Mouse (Mus musculus): ENCODE measurements around the gene Rnf38. TPM values are rescaled to one million over a fixed set of nuclear protein-coding genes. Genes with fewer than 3 reads are reported as not detected.

Gene Rnf38
- polyA plus RNA-seq, 1 experiment, result 133 TPM

- no peak overlapping the region for H3K4me3 ChIP-seq (ENCODE audit: low read depth, low read length)
- H3K27me3 ChIP-seq (ENCODE audit: control insufficient read depth, insufficient read depth, low read length, poor library complexity, severe bottlenecking), result no peaks in the 10 kb centered on the region
- H3K4me1 ChIP-seq (ENCODE audit: control insufficient read depth, insufficient read depth, low read length), result no peaks in the 10 kb centered on the region
- H3K27ac ChIP-seq (ENCODE audit: insufficient read depth, low read length), result no peak overlapping the region
- H3K9me3 ChIP-seq (replicated peaks; ENCODE audit: control insufficient read depth, insufficient read depth, low read length, poor library complexity, severe bottlenecking), result no peaks in the 10 kb centered on the region
- H3K9ac ChIP-seq (ENCODE audit: low read depth, poor library complexity, severe bottlenecking), result no peak overlapping the region
- H3K36me3 ChIP-seq (ENCODE audit: control insufficient read depth, insufficient read depth, low read length, poor library complexity, severe bottlenecking), result no peaks in the 10 kb centered on the region
- TF ChIP-seq CTCF (IDR thresholded peaks at IDR 0.05; ENCODE audit: low read depth, low read length) (no peak), EP300 (IDR thresholded peaks at IDR 0.05; ENCODE audit: insufficient read depth, low read depth, low read length) (no peak), POLR2A (IDR thresholded peaks at IDR 0.05; ENCODE audit: insufficient read depth, low read length) (no peak)
Observed at GRCm38 (mm10) chr4:44172676-44173075, 60.9 kb downstream of the Rnf38 start.

- H3K9ac ChIP-seq (ENCODE audit: low read depth, poor library complexity, severe bottlenecking), result no peak overlapping the region
- TF ChIP-seq POLR2A (IDR thresholded peaks at IDR 0.05; ENCODE audit: insufficient read depth, low read length) (no peak), CTCF (IDR thresholded peaks at IDR 0.05; ENCODE audit: low read depth, low read length) (no peak), EP300 (IDR thresholded peaks at IDR 0.05; ENCODE audit: insufficient read depth, low read depth, low read length) (no peak)
- no peak overlapping the region for H3K27ac ChIP-seq (ENCODE audit: insufficient read depth, low read length)
- H3K27me3 ChIP-seq (ENCODE audit: control insufficient read depth, insufficient read depth, low read length, poor library complexity, severe bottlenecking), result no peaks in the 10 kb centered on the region
- H3K4me1 ChIP-seq (ENCODE audit: control insufficient read depth, insufficient read depth, low read length), result no peaks in the 10 kb centered on the region
- no peaks in the 10 kb centered on the region for H3K36me3 ChIP-seq (ENCODE audit: control insufficient read depth, insufficient read depth, low read length, poor library complexity, severe bottlenecking)
- H3K4me3 ChIP-seq (ENCODE audit: low read depth, low read length), result no peak overlapping the region
- no peaks in the 10 kb centered on the region for H3K9me3 ChIP-seq (replicated peaks; ENCODE audit: control insufficient read depth, insufficient read depth, low read length, poor library complexity, severe bottlenecking)
Observed at GRCm38 (mm10) chr4:44169884-44170283, 63.7 kb downstream of the Rnf38 start.

- H3K4me3 ChIP-seq (ENCODE audit: low read depth, low read length), result peak overlapping the region; percentile 63
- no peaks in the 10 kb centered on the region for H3K27me3 ChIP-seq (ENCODE audit: control insufficient read depth, insufficient read depth, low read length, poor library complexity, severe bottlenecking)
- TF ChIP-seq EP300 (IDR thresholded peaks at IDR 0.05; ENCODE audit: insufficient read depth, low read depth, low read length) (no peak), POLR2A (IDR thresholded peaks at IDR 0.05; ENCODE audit: insufficient read depth, low read length) (no peak), CTCF (IDR thresholded peaks at IDR 0.05; ENCODE audit: low read depth, low read length) (no peak)
- no peaks in the 10 kb centered on the region for H3K36me3 ChIP-seq (ENCODE audit: control insufficient read depth, insufficient read depth, low read length, poor library complexity, severe bottlenecking)
- peak overlapping the region; percentile 82 for H3K27ac ChIP-seq (ENCODE audit: insufficient read depth, low read length)
- no peaks in the 10 kb centered on the region for H3K4me1 ChIP-seq (ENCODE audit: control insufficient read depth, insufficient read depth, low read length)
- H3K9me3 ChIP-seq (replicated peaks; ENCODE audit: control insufficient read depth, insufficient read depth, low read length, poor library complexity, severe bottlenecking), result no peaks in the 10 kb centered on the region
- H3K9ac ChIP-seq (ENCODE audit: low read depth, poor library complexity, severe bottlenecking), result peak overlapping the region; percentile 91
Observed at GRCm38 (mm10) chr4:44168816-44169215, 64.8 kb downstream of the Rnf38 start.

DNA sequence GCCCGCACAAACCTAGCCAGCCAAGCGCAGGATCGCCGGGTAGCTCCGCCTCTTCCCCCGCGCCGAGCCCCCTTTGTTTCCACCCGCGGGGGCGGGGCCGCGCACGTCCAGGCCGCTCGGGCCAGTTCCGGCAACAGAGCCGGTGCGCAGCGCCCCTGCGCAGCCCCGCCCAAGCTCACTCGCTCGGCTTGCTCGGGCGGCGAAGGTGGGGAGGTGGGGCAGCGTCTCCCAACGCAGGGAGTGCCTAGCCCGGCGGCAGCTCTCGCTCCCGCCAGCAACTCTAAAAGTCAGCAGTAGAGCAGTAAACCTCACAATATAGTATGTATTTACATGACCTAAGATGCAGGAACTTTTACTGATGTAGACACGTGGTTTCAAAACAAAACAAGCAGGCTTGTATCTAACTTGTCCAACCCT lies 65.3 kb downstream of the Rnf38 start:
- Histone ChIP-seq H3K27ac (ENCODE audit: insufficient read depth, low read length) (peak overlapping the region; percentile 82), H3K27me3 (ENCODE audit: control insufficient read depth, insufficient read depth, low read length, poor library complexity, severe bottlenecking) (no peaks in the 10 kb centered on the region), H3K36me3 (ENCODE audit: control insufficient read depth, insufficient read depth, low read length, poor library complexity, severe bottlenecking) (no peaks in the 10 kb centered on the region), H3K4me1 (ENCODE audit: control insufficient read depth, insufficient read depth, low read length) (no peaks in the 10 kb centered on the region), H3K4me3 (ENCODE audit: low read depth, low read length) (peak overlapping the region; percentile 52), H3K9me3 (replicated peaks; ENCODE audit: control insufficient read depth, insufficient read depth, low read length, poor library complexity, severe bottlenecking) (no peaks in the 10 kb centered on the region), H3K9ac (ENCODE audit: low read depth, poor library complexity, severe bottlenecking) (peak overlapping the region; percentile 91)
- no peak for TF ChIP-seq CTCF (IDR thresholded peaks at IDR 0.05; ENCODE audit: low read depth, low read length)
- TF ChIP-seq POLR2A (IDR thresholded peaks at IDR 0.05; ENCODE audit: insufficient read depth, low read length), result peak; percentile 76
- 0 out of 2 replicates have a peak, but pooled peaks have one; percentile 51 for TF ChIP-seq EP300 (IDR thresholded peaks at IDR 0.05; ENCODE audit: insufficient read depth, low read depth, low read length)

DNA sequence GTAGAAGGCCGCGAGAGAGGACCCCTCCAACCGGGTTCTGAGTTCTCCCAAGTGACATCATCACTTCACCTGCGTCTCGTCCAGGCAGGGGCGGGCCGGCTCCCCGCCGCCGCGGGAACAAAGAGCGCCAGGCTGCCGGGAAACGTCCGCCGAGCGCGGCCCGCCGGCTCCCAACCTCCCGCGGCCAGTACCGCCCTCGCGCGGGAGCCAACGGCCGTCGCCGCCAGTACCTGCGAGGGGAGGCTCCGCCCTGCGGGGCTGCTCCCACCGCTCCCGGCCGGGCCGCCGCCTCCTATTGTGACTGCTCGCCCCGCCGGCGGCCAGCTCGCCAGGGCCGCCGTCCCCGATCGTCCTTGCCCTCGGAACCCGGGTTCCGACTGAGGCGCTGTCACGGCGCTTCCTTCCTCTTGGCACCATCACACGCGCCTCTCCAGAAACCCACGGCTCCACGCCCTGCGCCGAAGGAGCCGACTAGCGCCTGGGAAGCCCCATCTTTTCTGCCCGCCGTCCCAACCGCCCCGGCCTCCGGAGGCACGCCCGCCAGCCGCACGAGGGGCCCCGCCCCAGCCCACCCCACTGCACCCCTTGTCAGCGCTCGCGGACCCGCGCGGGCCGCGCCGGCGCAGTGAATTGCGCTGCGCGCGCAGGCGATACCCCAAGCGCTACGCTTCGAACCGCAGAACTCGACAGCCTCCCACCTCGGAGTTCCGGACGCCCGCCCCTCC lies 66.0 kb downstream of the Rnf38 start:
- peak overlapping the region; percentile 91 for H3K9ac ChIP-seq (ENCODE audit: low read depth, poor library complexity, severe bottlenecking)
- H3K4me3 ChIP-seq (ENCODE audit: low read depth, low read length), result peak overlapping the region; percentile 96
- H3K4me1 ChIP-seq (ENCODE audit: control insufficient read depth, insufficient read depth, low read length), result no peaks in the 10 kb centered on the region
- no peaks in the 10 kb centered on the region for H3K9me3 ChIP-seq (replicated peaks; ENCODE audit: control insufficient read depth, insufficient read depth, low read length, poor library complexity, severe bottlenecking)
- H3K27me3 ChIP-seq (ENCODE audit: control insufficient read depth, insufficient read depth, low read length, poor library complexity, severe bottlenecking), result no peaks in the 10 kb centered on the region
- no peaks in the 10 kb centered on the region for H3K36me3 ChIP-seq (ENCODE audit: control insufficient read depth, insufficient read depth, low read length, poor library complexity, severe bottlenecking)
- TF ChIP-seq CTCF (IDR thresholded peaks at IDR 0.05; ENCODE audit: low read depth, low read length), result no peak
- TF ChIP-seq EP300 (IDR thresholded peaks at IDR 0.05; ENCODE audit: insufficient read depth, low read depth, low read length), result no peak
- TF ChIP-seq POLR2A (IDR thresholded peaks at IDR 0.05; ENCODE audit: insufficient read depth, low read length), result no peak
- H3K27ac ChIP-seq (ENCODE audit: insufficient read depth, low read length), result peak overlapping the region; percentile 93

- no peaks in the 10 kb centered on the region for H3K27me3 ChIP-seq (ENCODE audit: control insufficient read depth, insufficient read depth, low read length, poor library complexity, severe bottlenecking)
- peak overlapping the region; percentile 93 for H3K27ac ChIP-seq (ENCODE audit: insufficient read depth, low read length)
- peak overlapping the region; percentile 96 for H3K4me3 ChIP-seq (ENCODE audit: low read depth, low read length)
- H3K4me1 ChIP-seq (ENCODE audit: control insufficient read depth, insufficient read depth, low read length), result peaks cover 2% of the 10 kb centered on the region
- H3K36me3 ChIP-seq (ENCODE audit: control insufficient read depth, insufficient read depth, low read length, poor library complexity, severe bottlenecking), result no peaks in the 10 kb centered on the region
- H3K9me3 ChIP-seq (replicated peaks; ENCODE audit: control insufficient read depth, insufficient read depth, low read length, poor library complexity, severe bottlenecking), result no peaks in the 10 kb centered on the region
- no peak for TF ChIP-seq POLR2A (IDR thresholded peaks at IDR 0.05; ENCODE audit: insufficient read depth, low read length)
- TF ChIP-seq EP300 (IDR thresholded peaks at IDR 0.05; ENCODE audit: insufficient read depth, low read depth, low read length), result no peak
- no peak for TF ChIP-seq CTCF (IDR thresholded peaks at IDR 0.05; ENCODE audit: low read depth, low read length)
- H3K9ac ChIP-seq (ENCODE audit: low read depth, poor library complexity, severe bottlenecking), result peak overlapping the region; percentile 91
Observed at GRCm38 (mm10) chr4:44166702-44167396, 66.7 kb downstream of the Rnf38 start.
